Mouse (Mus musculus): ENCODE data around the gene Lhpp.

DNA sequence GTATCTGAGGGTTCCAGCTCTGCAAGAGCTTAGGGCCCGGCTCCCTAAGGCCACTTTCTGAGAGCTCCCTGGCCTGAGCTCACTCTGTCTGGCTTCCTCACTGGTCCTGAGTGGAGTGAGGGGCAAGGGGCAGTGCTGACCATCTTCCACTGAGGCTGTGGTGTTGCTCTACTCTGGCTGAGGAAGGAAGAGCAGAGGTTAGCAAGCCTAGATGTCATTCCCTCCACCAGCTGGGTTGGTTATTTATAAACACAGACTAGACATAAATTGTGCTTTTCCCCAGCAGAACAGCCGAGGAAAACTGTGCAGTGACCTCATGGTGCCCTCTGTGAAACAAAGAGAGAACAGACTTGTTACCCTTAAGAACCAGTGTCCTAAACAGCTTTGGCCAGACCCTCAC lies 77.5 kb downstream of the Lhpp start:
- no peak for TF ChIP-seq CTCF (IDR thresholded peaks at IDR 0.05; ENCODE audit: borderline replicate concordance, insufficient read depth, low read depth, low read length)
- no peak for TF ChIP-seq POLR2A (IDR thresholded peaks at IDR 0.05; ENCODE audit: borderline replicate concordance, insufficient read depth, low read length)
